Mouse (Mus musculus) E14TG2a.4 (cell line): ENCODE measurements at regions not wholly inside any gene's neighbourhood (a gene's known extent, or its start where the extent isn't known, plus 50 kb on each side); places are given as distances from the start of the nearest gene placed in this dataset.

Source experiments
- H3K27me3 ChIP-seq: 2 replicates; pipeline ENCODE4 v1.6.1; 2014; ENCODE audit warnings: low read length, control low read depth; ENCODE audit not compliant: insufficient read depth
- H3K36me3 ChIP-seq: 2 replicates; pipeline ENCODE4 v1.6.1; 2014; ENCODE audit warnings: low read length, control low read depth; ENCODE audit not compliant: insufficient read depth
- H3K4me1 ChIP-seq: replicated peaks from 2 replicates; pipeline ENCODE4 v1.6.1; 2014; ENCODE audit warnings: low read depth, low read length, control low read depth
- H3K4me3 ChIP-seq: replicated peaks from 2 replicates; pipeline ENCODE4 v1.5.1; 2014; ENCODE audit warnings: mild to moderate bottlenecking, low read length
- H3K9me3 ChIP-seq: 2 replicates; pipeline ENCODE4 v1.6.1; 2014; ENCODE audit warnings: low read length, control low read depth
- CTCF ChIP-seq: conservative IDR thresholded peaks from 2 replicates; pipeline ENCODE4 v1.5.1; 2014; ENCODE audit warnings: low read length
- NANOG ChIP-seq: IDR thresholded peaks from 2 replicates; pipeline ENCODE4 v1.6.1; 2014; ENCODE audit warnings: borderline replicate concordance, low read length, mixed read lengths
- POU5F1 ChIP-seq: IDR thresholded peaks from 2 replicates; pipeline ENCODE4 v1.6.1; 2014; ENCODE audit warnings: low read length, borderline replicate concordance

DNA sequence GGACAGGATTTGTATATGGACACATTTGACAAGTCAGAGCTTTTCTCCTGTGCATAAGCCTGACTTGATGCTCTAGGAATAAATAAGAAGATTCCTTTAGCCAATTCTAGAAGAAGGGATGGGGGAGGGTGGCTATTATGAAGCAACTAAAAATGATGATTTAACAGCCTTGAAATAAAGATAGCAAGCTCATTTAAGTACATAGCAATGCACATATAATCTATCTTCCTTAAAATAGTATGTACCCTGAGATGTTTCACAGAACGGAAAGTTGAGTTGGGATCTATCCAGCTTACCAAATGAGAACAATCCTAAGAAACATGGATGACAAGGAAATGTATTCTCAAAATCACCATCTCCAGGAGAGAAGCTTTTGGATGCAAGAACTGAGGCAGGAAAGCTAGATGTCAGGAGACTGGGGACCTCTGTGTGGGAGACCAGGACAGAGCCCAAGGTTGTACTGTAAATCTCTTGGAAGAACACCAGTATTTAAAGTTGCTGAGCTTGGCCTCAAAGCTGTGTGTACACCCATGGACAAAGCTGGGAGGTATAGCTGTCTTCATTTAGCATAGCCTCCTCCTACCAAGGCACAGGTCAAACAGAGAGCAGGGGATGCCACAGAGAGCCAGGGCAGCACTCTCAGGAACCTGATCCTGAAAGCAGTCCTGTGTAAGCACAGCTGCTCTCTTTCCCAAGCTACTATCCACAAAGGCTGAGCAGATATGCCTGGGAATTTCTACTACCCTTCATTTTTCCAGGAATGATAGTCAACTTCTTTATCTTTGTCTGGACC is 192.3 kb downstream of the Parm1 start:
- no peak overlapping the region for H3K4me3 ChIP-seq
- TF ChIP-seq NANOG (no peak), CTCF (no peak), POU5F1 (no peak)
- no peaks in the 10 kb centered on the region for H3K36me3 ChIP-seq
- peaks cover 14% of the 10 kb centered on the region for H3K4me1 ChIP-seq
- H3K9me3 ChIP-seq: peaks cover 6% of the 10 kb centered on the region
- H3K27me3 ChIP-seq: no peaks in the 10 kb centered on the region

GRCm38 (mm10) chr5:91708149-91708548 is 190.7 kb downstream of the Parm1 start:
- H3K9me3 ChIP-seq: no peaks in the 10 kb centered on the region
- no peak overlapping the region for H3K4me3 ChIP-seq
- H3K36me3 ChIP-seq: no peaks in the 10 kb centered on the region
- TF ChIP-seq POU5F1 (no peak), CTCF (no peak), NANOG (no peak)
- H3K27me3 ChIP-seq: no peaks in the 10 kb centered on the region
- peaks cover 12% of the 10 kb centered on the region for H3K4me1 ChIP-seq

- H3K4me3 ChIP-seq: no peak overlapping the region
Observed at GRCm38 (mm10) chr5:91697075-91697474, 179.7 kb downstream of the Parm1 start.

GRCm38 (mm10) chr5:91696532-91696931 is 179.1 kb downstream of the Parm1 start:
- H3K4me3 ChIP-seq: no peak overlapping the region
- H3K9me3 ChIP-seq: no peaks in the 10 kb centered on the region; the same call in 1 of the 2 replicates
- H3K4me1 ChIP-seq: no peaks in the 10 kb centered on the region
- H3K27me3 ChIP-seq: no peaks in the 10 kb centered on the region
- TF ChIP-seq POU5F1 (no peak), CTCF (no peak), NANOG (no peak)
- H3K36me3 ChIP-seq: no peaks in the 10 kb centered on the region

More at GRCm38 (mm10) chr5:91697075-91697474, 179.7 kb downstream of the Parm1 start:
- no peaks in the 10 kb centered on the region for H3K36me3 ChIP-seq
- no peaks in the 10 kb centered on the region for H3K27me3 ChIP-seq
- no peaks in the 10 kb centered on the region; the same call in 1 of the 2 replicates for H3K9me3 ChIP-seq
- no peaks in the 10 kb centered on the region for H3K4me1 ChIP-seq
- TF ChIP-seq NANOG: no peak
- TF ChIP-seq CTCF: no peak
- TF ChIP-seq POU5F1: no peak

- Histone ChIP-seq H3K27me3 (no peaks in the 10 kb centered on the region), H3K4me1 (no peaks in the 10 kb centered on the region), H3K36me3 (no peaks in the 10 kb centered on the region), H3K9me3 (no peaks in the 10 kb centered on the region; the same call in 1 of the 2 replicates), H3K4me3 (no peak overlapping the region)
- TF ChIP-seq NANOG: no peak
- TF ChIP-seq POU5F1: no peak
- TF ChIP-seq CTCF: no peak
Observed at GRCm38 (mm10) chr5:91695632-91696031, 178.2 kb downstream of the Parm1 start.

GRCm38 (mm10) chr5:91693277-91693676 is 175.9 kb downstream of the Parm1 start:
- Histone ChIP-seq H3K4me1 (no peaks in the 10 kb centered on the region), H3K4me3 (no peak overlapping the region), H3K36me3 (no peaks in the 10 kb centered on the region), H3K9me3 (no peaks in the 10 kb centered on the region), H3K27me3 (no peaks in the 10 kb centered on the region)
- no peak for TF ChIP-seq POU5F1
- TF ChIP-seq CTCF: no peak
- no peak for TF ChIP-seq NANOG

DNA sequence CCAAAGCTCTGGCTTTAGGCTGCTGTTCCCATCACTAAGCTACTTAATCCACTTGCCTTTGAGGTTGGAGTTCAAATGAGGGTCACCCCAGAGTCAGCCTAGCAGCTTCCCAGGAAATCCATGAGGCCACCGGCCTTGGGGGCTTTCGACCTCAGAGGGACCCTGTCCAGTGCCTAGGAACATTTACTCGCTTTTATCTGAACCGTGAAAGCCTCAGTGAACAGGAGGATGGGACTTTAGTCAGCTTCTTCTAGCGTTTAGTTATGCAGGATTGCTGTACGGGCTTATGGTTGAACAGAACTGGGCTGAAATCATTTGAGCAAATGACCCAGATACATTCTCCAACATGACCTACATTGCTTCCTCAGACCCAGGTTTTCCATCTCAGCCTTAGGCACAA is 174.9 kb downstream of the Parm1 start:
- Histone ChIP-seq H3K27me3 (no peaks in the 10 kb centered on the region), H3K4me3 (no peak overlapping the region), H3K36me3 (no peaks in the 10 kb centered on the region), H3K9me3 (no peaks in the 10 kb centered on the region), H3K4me1 (no peaks in the 10 kb centered on the region)
- TF ChIP-seq POU5F1 (no peak), NANOG (no peak), CTCF (no peak)

GRCm38 (mm10) chr5:91678727-91679126 is 161.3 kb downstream of the Parm1 start:
- no peaks in the 10 kb centered on the region for H3K36me3 ChIP-seq
- TF ChIP-seq CTCF (no peak), POU5F1 (no peak), NANOG (no peak)
- no peaks in the 10 kb centered on the region for H3K27me3 ChIP-seq
- H3K9me3 ChIP-seq: no peaks in the 10 kb centered on the region
- H3K4me3 ChIP-seq: no peak overlapping the region
- peaks cover 8% of the 10 kb centered on the region for H3K4me1 ChIP-seq
